Mouse (Mus musculus): ENCODE results near the gene Hist2h2ac.

GRCm38 (mm10) chr3:96267541-96267940 lies 46.9 kb upstream of the Hist2h2ac start:
- no peak for TF ChIP-seq POLR2A (IDR thresholded peaks at IDR 0.05; ENCODE audit: insufficient read depth, low read length)
- TF ChIP-seq CTCF (IDR thresholded peaks at IDR 0.05; ENCODE audit: low read depth, low read length) = no peak
- no peak for TF ChIP-seq EP300 (IDR thresholded peaks at IDR 0.05; ENCODE audit: insufficient read depth, low read depth, low read length)

Data from ES-Bruce4 (cell line).